Mouse (Mus musculus): Measurements from ENCODE around the gene Arfgef2.

DNA sequence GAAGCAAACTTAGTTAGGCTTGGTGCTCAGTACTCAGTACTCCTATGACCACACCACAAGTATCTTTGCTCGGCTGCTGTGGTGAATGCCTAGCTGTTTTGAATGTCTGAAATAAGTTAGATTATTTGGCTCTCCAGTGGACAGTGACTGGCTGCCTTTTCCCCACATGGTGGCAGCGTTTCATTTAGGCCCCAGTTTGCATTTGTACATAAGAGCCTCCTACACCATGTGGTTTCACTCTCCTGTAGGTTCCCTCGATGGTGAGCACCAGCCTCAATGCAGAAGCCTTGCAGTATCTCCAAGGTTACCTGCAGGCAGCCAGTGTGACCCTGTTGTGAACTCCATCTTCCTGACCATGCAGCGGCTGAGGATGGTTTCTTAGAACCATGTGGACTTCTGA, 140.1 kb downstream of the Arfgef2 start:
- TF ChIP-seq POLR2A (IDR thresholded peaks at IDR 0.05; ENCODE audit: insufficient read depth, low read length), result no peak
- no peak for TF ChIP-seq EP300 (IDR thresholded peaks at IDR 0.05; ENCODE audit: insufficient read depth, low read depth, low read length)
